Mouse (Mus musculus) embryonic facial prominence, embryonic 10.5 days (tissue): Measurements from ENCODE around the gene Zbtb20. TPM values are rescaled to one million over a fixed set of nuclear protein-coding genes. Genes with fewer than 3 reads are reported as not detected.

Experiments used
- DNase-seq: peaks from one replicate; pipeline ENCODE4 v3.0.0-alpha.2; 2017; ENCODE audit warnings: low spot score
- H3K27ac ChIP-seq: fragments of 300-500 bp; sonication (generic); replicated peaks from 2 replicates; pipeline ENCODE4 v1.5.1; 2016; ENCODE audit warnings: mild to moderate bottlenecking
- H3K27me3 ChIP-seq: fragments of 300-500 bp; sonication (generic); replicated peaks from 2 replicates; pipeline ENCODE4 v1.6.1; 2016; ENCODE audit warnings: low read depth, mild to moderate bottlenecking; ENCODE audit not compliant: poor library complexity, severe bottlenecking
- H3K36me3 ChIP-seq: fragments of 300-500 bp; sonication (generic); replicated peaks from 2 replicates; pipeline ENCODE4 v1.6.1; 2016; ENCODE audit warnings: mild to moderate bottlenecking, moderate library complexity
- H3K4me1 ChIP-seq: fragments of 300-500 bp; sonication (generic); 2 replicates; pipeline ENCODE4 v1.6.1; 2016
- H3K4me3 ChIP-seq: fragments of 300-500 bp; sonication (generic); 2 replicates; pipeline ENCODE4 v1.5.1; 2016; ENCODE audit warnings: mild to moderate bottlenecking, moderate library complexity
- H3K9me3 ChIP-seq: fragments of 300-500 bp; sonication (generic); 2 replicates; pipeline ENCODE4 v1.6.1; 2016; ENCODE audit warnings: mild to moderate bottlenecking
- WGBS: fragments of 180-500 bp; shearing (Covaris S2); methylation state at CpG from one replicate; pipeline ENCODE4 v1.1.7; 2016; 5-methylcytosine and 5-hydroxymethylcytosine counted together
- polyA plus RNA-seq: library from polyadenylated mRNA; unstranded; fragments of >200 nt; fragmentation: Nextera tagmentation; extraction: Ambion mirVana; gene quantifications from 2 replicates; pipeline ENCODE4 v1.2.1, GENCODE M21; 2016

The Zbtb20 gene
- polyA plus RNA-seq, 1 experiment from 2014 or later: 20.1 TPM

DNA sequence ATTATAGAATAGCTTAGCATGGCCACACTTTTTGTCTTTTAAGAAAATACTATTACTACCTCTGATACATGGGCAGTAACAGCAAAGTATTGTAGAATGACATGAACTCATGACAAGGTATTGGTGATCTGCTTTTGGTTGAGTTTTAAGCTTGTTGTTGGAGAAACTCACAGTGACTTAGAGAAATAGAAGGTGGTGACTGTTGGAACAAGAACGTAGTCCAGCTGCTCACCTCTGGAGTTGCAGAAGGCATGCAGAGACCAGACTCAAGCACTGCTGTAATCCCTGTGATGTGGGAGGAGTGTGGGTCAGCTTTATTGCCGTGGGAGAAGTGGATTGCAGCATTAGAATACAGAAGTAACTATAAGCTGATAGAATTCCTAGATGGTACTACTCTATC, 361.9 kb downstream of the Zbtb20 start:
- DNase-seq: no peak
- H3K4me3 ChIP-seq: no peak overlapping the region
- no peaks in the 10 kb centered on the region for H3K36me3 ChIP-seq
- no peaks in the 10 kb centered on the region for H3K9me3 ChIP-seq
- H3K27me3 ChIP-seq: no peaks in the 10 kb centered on the region
- peaks cover 12% of the 10 kb centered on the region for H3K4me1 ChIP-seq
- no peak overlapping the region for H3K27ac ChIP-seq
- 80% methylated on average over 2 of the region's 2 CpGs for WGBS

DNA sequence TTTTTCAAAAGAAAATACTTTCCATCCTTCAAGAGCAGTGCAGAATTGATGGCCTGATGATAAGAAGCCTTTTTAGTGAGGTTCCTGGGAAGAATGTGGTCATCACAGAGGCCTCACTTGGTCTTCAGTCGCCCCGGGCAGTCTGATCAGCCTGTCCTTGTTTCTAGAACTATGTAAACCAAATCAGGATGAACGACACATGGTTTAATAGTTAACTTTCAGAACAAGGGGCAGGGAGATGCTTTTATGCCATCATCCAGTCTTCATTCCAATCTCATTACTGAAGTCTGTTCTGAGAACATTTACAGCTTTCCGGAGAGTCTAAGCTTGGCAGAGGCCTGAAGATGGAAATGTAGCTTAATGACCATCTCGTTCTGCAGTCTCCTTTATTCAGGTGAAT, 371.3 kb downstream of the Zbtb20 start:
- Histone ChIP-seq H3K4me1 (no peaks in the 10 kb centered on the region), H3K4me3 (no peak overlapping the region), H3K36me3 (no peaks in the 10 kb centered on the region), H3K27ac (no peak overlapping the region), H3K9me3 (no peaks in the 10 kb centered on the region), H3K27me3 (no peaks in the 10 kb centered on the region)
- WGBS: 84% methylated on average over 5 of the region's 5 CpGs
- DNase-seq: no peak

DNA sequence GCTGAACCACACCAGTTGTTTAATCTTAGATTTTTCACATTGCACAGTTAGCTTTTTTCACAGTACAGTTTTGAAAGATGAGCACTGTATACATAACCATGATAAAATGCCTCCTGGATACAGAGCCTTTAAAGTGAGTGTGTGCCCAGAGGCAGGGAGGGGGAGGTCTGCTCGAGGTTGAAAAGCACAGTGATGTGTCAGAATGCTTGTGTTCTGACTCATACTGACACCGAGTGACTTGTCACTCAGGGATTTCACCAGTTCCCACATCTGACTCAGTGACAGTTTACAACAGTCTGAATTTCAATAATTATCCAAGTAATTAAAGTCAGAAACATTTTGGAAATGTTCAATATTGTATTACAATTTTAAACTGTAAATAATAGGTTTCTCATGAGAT, 377.4 kb downstream of the Zbtb20 start:
- 48% methylated on average over 2 of the region's 2 CpGs for WGBS
- no peaks in the 10 kb centered on the region for H3K27me3 ChIP-seq
- H3K36me3 ChIP-seq: no peaks in the 10 kb centered on the region
- H3K4me1 ChIP-seq: no peaks in the 10 kb centered on the region
- no peak overlapping the region for H3K4me3 ChIP-seq
- H3K9me3 ChIP-seq: no peaks in the 10 kb centered on the region
- no peak for DNase-seq
- no peak overlapping the region for H3K27ac ChIP-seq

DNA sequence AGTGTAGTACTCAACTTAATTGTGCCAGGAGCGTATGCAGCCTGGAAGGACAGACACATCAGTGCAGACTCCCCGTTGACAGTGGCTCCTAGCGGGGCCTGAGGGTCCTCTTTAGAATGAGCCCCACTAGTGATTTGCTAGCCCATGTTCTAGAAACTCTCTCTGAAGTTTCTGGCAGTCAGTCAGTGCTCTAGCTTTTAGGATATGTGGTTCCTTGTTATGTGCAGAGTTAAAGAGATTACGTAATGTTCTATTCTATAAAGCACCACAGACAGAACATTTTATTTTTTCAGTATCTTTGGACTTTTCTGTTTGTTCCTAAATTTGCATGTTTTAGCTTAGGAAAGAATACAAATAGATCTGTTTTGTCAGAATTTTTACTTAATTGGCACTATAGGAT, 378.1 kb downstream of the Zbtb20 start:
- H3K9me3 ChIP-seq: no peaks in the 10 kb centered on the region
- 89% methylated on average over 4 of the region's 4 CpGs for WGBS
- DNase-seq: no peak
- H3K27ac ChIP-seq: no peak overlapping the region
- H3K27me3 ChIP-seq: no peaks in the 10 kb centered on the region
- no peaks in the 10 kb centered on the region for H3K36me3 ChIP-seq
- 0 out of 2 replicates have a peak, but pooled peaks cover 3% of the 10 kb centered on the region for H3K4me1 ChIP-seq
- H3K4me3 ChIP-seq: no peak overlapping the region

DNA sequence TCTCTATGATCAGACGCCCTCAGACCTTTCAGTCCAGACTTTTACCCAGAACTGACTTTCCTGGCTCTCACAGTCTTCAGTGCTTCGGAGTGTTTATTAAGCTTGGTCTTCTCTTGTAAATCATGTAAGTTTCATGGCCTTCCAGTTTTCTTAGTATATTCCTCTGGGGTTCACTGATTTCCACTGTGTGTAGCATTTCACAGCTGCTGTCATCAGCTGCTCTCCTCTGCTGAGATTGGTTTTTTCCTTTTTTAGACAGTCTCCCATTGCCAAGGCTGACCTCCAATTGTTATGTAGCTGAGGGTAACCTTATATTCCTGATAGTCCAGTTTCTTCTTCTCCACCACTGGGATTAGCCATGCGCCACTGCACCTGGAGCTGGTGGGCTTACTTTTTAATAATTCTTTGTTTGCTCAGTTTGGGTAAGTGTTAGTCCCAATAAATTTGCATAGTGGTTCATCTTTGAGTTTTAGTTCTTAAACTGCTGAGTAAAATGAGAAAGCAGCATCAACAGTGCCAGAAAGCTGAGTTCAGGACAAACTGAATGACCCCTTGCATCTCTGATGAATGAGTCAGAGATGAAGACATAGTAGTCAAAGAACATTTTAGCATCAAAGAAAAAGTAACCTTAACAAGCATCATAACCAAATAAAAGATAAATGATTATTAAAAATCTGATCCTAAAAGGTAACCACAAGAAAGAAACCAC, 380.7 kb downstream of the Zbtb20 start:
- Histone ChIP-seq H3K27me3 (no peaks in the 10 kb centered on the region), H3K4me1 (0 out of 2 replicates have a peak, but pooled peaks cover 3% of the 10 kb centered on the region), H3K4me3 (no peak overlapping the region), H3K36me3 (no peaks in the 10 kb centered on the region), H3K27ac (no peak overlapping the region), H3K9me3 (no peaks in the 10 kb centered on the region)
- WGBS: 86% methylated on average over 3 of the region's 3 CpGs
- no peak for DNase-seq

DNA sequence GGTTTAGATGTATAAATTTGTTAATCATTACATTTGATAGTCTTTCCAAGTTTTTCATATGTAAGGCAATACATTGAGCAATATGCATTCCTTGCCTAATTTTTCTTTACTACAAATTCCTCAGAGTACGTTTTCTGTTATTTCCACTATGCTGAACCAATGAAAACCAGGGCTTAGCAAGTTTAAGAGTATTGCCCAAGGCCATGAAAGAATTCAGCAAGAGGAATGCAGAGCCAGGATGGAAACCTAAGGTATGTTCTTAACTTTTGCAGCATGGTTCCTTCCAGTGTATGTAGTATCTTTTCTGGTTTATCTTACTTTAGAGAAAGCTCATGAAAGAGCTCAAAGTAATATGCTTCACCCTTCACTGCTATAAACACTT, 381.2 kb downstream of the Zbtb20 start:
- Histone ChIP-seq H3K4me3 (no peak overlapping the region), H3K9me3 (no peaks in the 10 kb centered on the region), H3K36me3 (no peaks in the 10 kb centered on the region), H3K27me3 (no peaks in the 10 kb centered on the region), H3K27ac (no peak overlapping the region), H3K4me1 (0 out of 2 replicates have a peak, but pooled peaks cover 3% of the 10 kb centered on the region)
- DNase-seq: no peak
- WGBS: 72% methylated on average over 1 of the region's 1 CpGs

DNA sequence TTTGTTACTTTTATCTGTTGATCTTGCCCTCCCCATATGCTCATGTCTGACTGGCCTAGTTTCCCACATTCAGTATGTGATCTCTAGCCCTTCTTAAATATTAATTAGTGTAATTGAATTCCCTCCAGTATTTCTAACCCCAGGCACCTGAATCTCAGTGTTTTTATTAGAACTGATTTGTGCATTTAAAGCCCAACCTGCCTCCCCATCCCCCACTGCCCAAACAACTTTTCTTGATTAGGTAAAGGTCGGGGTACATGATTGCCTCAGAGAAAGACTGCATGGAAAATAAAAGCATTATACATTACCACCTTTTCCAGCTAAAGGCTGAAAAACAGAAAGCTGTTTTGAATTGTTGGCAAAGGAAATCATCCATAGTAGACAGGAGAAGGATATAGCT, 383.8 kb downstream of the Zbtb20 start:
- H3K36me3 ChIP-seq: no peaks in the 10 kb centered on the region
- 48% methylated on average over 1 of the region's 1 CpGs for WGBS
- 0 out of 2 replicates have a peak, but pooled peaks cover 3% of the 10 kb centered on the region for H3K4me1 ChIP-seq
- H3K27me3 ChIP-seq: no peaks in the 10 kb centered on the region
- H3K4me3 ChIP-seq: no peak overlapping the region
- no peak for DNase-seq
- no peak overlapping the region for H3K27ac ChIP-seq
- H3K9me3 ChIP-seq: no peaks in the 10 kb centered on the region

DNA sequence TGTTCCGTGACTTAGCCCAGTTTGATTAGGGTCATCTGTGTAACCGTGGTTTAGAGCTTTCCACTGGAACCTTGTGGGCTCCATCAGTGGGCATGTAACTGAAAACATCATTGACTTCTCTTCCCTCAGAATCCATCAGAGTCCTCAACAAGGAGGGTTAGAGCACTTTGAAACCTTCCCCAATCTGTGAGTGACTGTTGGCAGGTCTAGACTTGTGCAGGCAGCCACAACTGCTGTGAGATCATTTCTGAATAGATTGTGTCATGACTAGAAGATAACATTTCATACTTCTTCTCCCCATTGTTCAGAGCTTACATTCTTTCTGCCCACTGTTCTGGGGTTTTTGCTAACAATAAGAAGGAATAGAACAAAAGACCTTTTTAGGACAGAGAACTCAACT, 385.2 kb downstream of the Zbtb20 start:
- no peak overlapping the region for H3K27ac ChIP-seq
- H3K4me3 ChIP-seq: no peak overlapping the region
- DNase-seq: no peak
- no peaks in the 10 kb centered on the region for H3K36me3 ChIP-seq
- H3K27me3 ChIP-seq: no peaks in the 10 kb centered on the region
- H3K4me1 ChIP-seq: 0 out of 2 replicates have a peak, but pooled peaks cover 3% of the 10 kb centered on the region
- WGBS: 75% methylated on average over 2 of the region's 2 CpGs
- no peaks in the 10 kb centered on the region for H3K9me3 ChIP-seq

DNA sequence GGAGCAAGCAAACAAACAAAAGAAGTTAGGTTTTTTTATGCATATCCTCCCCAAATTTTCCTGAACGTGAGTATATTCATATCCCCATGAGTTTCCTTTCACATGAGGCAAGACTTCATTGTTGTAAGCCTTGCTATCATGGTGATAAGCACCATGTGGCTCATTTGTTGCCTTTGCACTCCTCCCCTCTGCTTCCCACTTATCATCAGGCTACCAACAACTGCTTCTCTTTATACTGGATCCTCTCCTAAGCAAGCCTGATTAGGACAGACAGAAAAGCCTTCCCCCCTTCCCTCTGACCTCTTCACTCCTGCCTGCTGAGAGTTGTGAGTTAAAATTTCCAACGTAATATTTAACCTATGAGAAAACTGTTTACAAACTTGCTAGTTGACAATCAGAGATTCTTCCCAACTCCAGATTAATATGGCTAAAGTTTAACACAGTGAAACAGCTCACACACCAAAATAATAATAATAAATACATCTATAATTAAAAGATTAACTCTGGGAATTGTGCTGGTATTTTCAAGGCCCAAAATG, 398.4 kb downstream of the Zbtb20 start:
- no peak overlapping the region for H3K27ac ChIP-seq
- no peaks in the 10 kb centered on the region for H3K27me3 ChIP-seq
- 38% methylated on average over 2 of the region's 2 CpGs for WGBS

DNA sequence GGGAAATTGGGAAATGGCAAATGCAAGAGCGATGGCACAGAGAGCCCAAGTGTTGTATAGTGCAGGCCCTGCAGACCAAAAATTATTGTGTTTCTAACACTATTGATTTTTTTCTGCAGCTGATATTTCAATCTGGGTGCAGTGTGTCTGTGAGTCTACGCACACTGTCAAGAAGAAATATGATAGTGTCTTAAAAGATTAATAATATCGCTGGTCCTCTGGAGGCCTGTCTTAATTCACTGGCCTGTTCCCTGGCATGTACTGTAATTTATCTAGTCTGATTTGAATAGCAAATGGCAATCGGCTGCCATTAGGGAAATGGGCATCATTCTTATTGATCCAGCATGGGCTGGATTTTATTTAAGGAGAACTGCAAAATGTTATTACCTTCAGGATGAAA, 401.1 kb downstream of the Zbtb20 start:
- H3K9me3 ChIP-seq: no peaks in the 10 kb centered on the region
- no peaks in the 10 kb centered on the region for H3K36me3 ChIP-seq
- no peak for DNase-seq
- H3K27me3 ChIP-seq: no peaks in the 10 kb centered on the region
- no peak overlapping the region for H3K4me3 ChIP-seq
- no peak overlapping the region for H3K27ac ChIP-seq
- peaks cover 3% of the 10 kb centered on the region; the same call in 1 of the 2 replicates for H3K4me1 ChIP-seq
- WGBS: 92% methylated on average over 4 of the region's 4 CpGs

More for the DNA sequence above, 398.4 kb downstream of the Zbtb20 start:
- Histone ChIP-seq H3K4me3 (no peak overlapping the region), H3K9me3 (no peaks in the 10 kb centered on the region), H3K36me3 (no peaks in the 10 kb centered on the region), H3K4me1 (peaks cover 3% of the 10 kb centered on the region; the same call in 1 of the 2 replicates)
- no peak for DNase-seq

DNA sequence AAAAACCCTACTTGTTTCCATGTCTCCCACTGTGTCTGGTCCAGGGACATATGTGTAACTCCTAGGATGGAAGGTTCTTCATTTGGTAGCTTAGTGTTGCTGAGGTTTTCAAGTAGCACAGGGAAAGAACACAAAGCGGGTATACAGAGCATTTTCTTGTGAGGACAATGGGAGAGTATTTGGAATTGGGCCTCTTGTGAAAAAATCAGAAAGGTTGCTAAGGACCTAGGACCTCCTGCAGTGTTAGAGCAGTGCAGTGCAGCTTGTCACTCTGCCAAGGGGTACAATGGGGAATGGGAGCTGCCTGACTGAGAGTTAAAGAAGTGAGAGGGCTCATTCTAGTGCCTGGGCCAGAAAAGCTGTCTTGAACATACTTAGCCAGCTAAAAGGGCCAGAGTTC, 410.6 kb downstream of the Zbtb20 start:
- no peak overlapping the region for H3K4me3 ChIP-seq
- no peaks in the 10 kb centered on the region for H3K9me3 ChIP-seq
- H3K4me1 ChIP-seq: peaks cover 8% of the 10 kb centered on the region
- H3K27ac ChIP-seq: no peak overlapping the region
- WGBS: 71% methylated on average over 1 of the region's 1 CpGs
- no peaks in the 10 kb centered on the region for H3K27me3 ChIP-seq
- H3K36me3 ChIP-seq: no peaks in the 10 kb centered on the region
- no peak for DNase-seq

DNA sequence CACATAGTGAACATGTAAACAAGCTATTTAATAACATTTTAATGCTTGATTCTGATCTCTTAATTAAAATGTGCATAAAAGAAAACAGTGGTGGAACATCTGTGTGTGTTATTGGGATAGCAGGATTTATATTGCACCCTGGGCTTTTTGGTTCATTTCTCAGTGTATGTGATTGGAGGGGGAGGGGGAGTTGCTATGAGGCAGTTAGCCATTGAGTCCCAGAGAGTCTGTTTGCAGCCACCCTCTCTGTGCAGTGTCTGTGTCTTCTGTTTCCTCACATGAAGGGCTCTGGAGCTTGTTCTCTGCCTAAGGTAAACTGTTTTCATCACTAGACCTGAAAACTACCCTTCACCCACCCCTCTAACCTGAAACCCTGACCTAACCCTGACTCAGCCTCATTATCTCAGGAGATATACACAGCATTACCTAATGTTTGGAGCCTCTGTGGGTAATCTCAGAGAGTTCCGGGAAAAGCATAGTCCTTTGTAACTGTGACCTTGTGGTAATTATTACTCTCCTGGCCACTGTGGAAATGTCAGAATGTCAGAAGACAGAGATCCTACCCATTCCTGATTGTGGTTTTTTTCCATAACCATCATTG, 411.2 kb downstream of the Zbtb20 start:
- Histone ChIP-seq H3K36me3 (no peaks in the 10 kb centered on the region), H3K9me3 (no peaks in the 10 kb centered on the region), H3K4me3 (no peak overlapping the region), H3K27ac (no peak overlapping the region; the same call in 1 of the 2 replicates), H3K4me1 (peaks cover 8% of the 10 kb centered on the region), H3K27me3 (no peaks in the 10 kb centered on the region)
- 61% methylated on average over 1 of the region's 1 CpGs for WGBS
- no peak for DNase-seq

DNA sequence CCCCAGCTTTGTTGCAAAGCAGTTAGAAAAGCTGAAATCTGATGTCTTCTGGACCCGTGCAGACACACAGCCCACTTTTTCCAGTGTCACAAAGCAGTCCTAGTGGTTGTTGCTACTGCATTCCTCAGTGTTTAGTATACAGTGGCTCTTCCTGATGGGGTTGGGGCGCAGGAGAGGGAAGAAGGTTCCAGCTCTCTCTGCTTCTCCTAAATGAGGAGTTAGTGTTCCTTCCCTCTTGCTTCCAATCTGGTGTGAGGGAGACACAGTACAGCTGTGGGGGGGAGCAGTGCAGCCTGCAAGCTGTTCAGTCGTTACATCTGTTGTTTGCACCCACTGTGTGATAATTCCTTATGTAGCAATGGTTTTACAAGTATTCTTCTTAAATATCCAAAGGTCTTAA, 415.7 kb downstream of the Zbtb20 start:
- WGBS: 77% methylated on average over 3 of the region's 3 CpGs
- Histone ChIP-seq H3K4me1 (peaks cover 6% of the 10 kb centered on the region), H3K27me3 (no peaks in the 10 kb centered on the region), H3K27ac (no peak overlapping the region), H3K9me3 (no peaks in the 10 kb centered on the region), H3K4me3 (no peak overlapping the region), H3K36me3 (no peaks in the 10 kb centered on the region)
- no peak for DNase-seq
